Mouse (Mus musculus): ENCODE data around the gene Pex11a. TPM values are rescaled to one million over a fixed set of nuclear protein-coding genes. Genes with fewer than 3 reads are reported as not detected.

Pex11a gene
- total and polyA plus RNA-seq, 3 experiments = 2.1 to 4.3 (median 3.4) TPM

GRCm38 (mm10) chr7:79758176-79758575 lies 15.2 kb upstream of the Pex11a start:
- no peak overlapping the region for H3K4me2 ChIP-seq (ENCODE audit: insufficient read depth, low read depth, poor library complexity, severe bottlenecking)
- no peak overlapping the region for H3K9ac ChIP-seq (ENCODE audit: insufficient read depth, low read depth)
- in situ Hi-C loops (cut with MboI; ENCODE audit: low pct_ligation_motif_present, low pct_unique_long_range_greater_than_20kb, low sequenced_read_pairs) = no loop called here
- peaks cover 0 to 2% of the 10 kb centered on the region in 2 experiments for H3K36me3 ChIP-seq (replicated peaks in 1 of 2; ENCODE audit: control insufficient read depth in 1 of 2, insufficient read depth in 1 of 2, low read length in 1 of 2)
- H3K4me3 ChIP-seq (replicated peaks in 1 of 3; ENCODE audit: low read depth in 2 of 3, low read length in 2 of 3, poor library complexity in 1 of 3) = no peak overlapping the region
- H3K4me1 ChIP-seq (ENCODE audit: control insufficient read depth in 1 of 2, insufficient read depth in 2 of 2) = no peaks in the 10 kb centered on the region
- dilution Hi-C loops (cut with MboI; ENCODE audit: extremely low pct_ligation_motif_present, extremely low pct_unique_long_range_greater_than_20kb, low sequenced_read_pairs) = no loop called here
- no peak overlapping the region for H3K27ac ChIP-seq (ENCODE audit: insufficient read depth, low read depth)
- no peaks in the 10 kb centered on the region for H3K9me3 ChIP-seq (replicated peaks; ENCODE audit: low read length)
- DNase-seq (ENCODE audit: extremely low read depth) = no peak
- H3K27me3 ChIP-seq (replicated peaks) = no peaks in the 10 kb centered on the region
- no peak for TF ChIP-seq RAD21 (IDR thresholded peaks at IDR 0.05; ENCODE audit: low read depth, low read length)
- H3K79me2 ChIP-seq (replicated peaks; ENCODE audit: control insufficient read depth, extremely low read depth, insufficient read depth, poor library complexity, severe bottlenecking) = no peaks in the 10 kb centered on the region

GRCm38 (mm10) chr7:79756334-79756733 lies 13.4 kb upstream of the Pex11a start:
- Histone ChIP-seq H3K79me2 (replicated peaks; ENCODE audit: control insufficient read depth, extremely low read depth, insufficient read depth, poor library complexity, severe bottlenecking) (no peaks in the 10 kb centered on the region), H3K4me3 (replicated peaks in 1 of 3; ENCODE audit: low read depth in 2 of 3, low read length in 2 of 3, poor library complexity in 1 of 3) (no peak overlapping the region), H3K9ac (ENCODE audit: insufficient read depth, low read depth) (no peak overlapping the region), H3K36me3 (replicated peaks in 1 of 2; ENCODE audit: control insufficient read depth in 1 of 2, insufficient read depth in 1 of 2, low read length in 1 of 2) (peaks cover 0 to 2% of the 10 kb centered on the region in 2 experiments), H3K27me3 (replicated peaks) (no peaks in the 10 kb centered on the region), H3K4me2 (ENCODE audit: insufficient read depth, low read depth, poor library complexity, severe bottlenecking) (no peak overlapping the region), H3K9me3 (replicated peaks; ENCODE audit: low read length) (no peaks in the 10 kb centered on the region), H3K4me1 (ENCODE audit: control insufficient read depth in 1 of 2, insufficient read depth in 2 of 2) (no peaks in the 10 kb centered on the region), H3K27ac (ENCODE audit: insufficient read depth, low read depth) (no peak overlapping the region)
- no peak for DNase-seq (ENCODE audit: extremely low read depth)
- in situ Hi-C loops (cut with MboI; ENCODE audit: low pct_ligation_motif_present, low pct_unique_long_range_greater_than_20kb, low sequenced_read_pairs) = no loop called here
- TF ChIP-seq ZKSCAN1 (IDR thresholded peaks at IDR 0.05; ENCODE audit: borderline replicate concordance, low read depth, low read length) (no peak), ELF1 (IDR thresholded peaks at IDR 0.05; ENCODE audit: low read depth, low read length) (no peak), CTCF (conservative IDR thresholded peaks at IDR 0.05 in 1 of 2, IDR thresholded peaks at IDR 0.05 in 1 of 2; ENCODE audit: low read depth in 2 of 2, low read length in 2 of 2) (peak; percentile 11 to 21; a peak in 2 of 4 replicates)
- dilution Hi-C loops (cut with MboI; ENCODE audit: extremely low pct_ligation_motif_present, extremely low pct_unique_long_range_greater_than_20kb, low sequenced_read_pairs) = no loop called here

- H3K27ac ChIP-seq (ENCODE audit: insufficient read depth, low read depth) = no peak overlapping the region
- TF ChIP-seq CHD1 (IDR thresholded peaks at IDR 0.05; ENCODE audit: low read depth, low read length) = no peak
- no peak for TF ChIP-seq POLR2AphosphoS2 (IDR thresholded peaks at IDR 0.05; ENCODE audit: low read depth, low read length)
- no peak for TF ChIP-seq USF2 (conservative IDR thresholded peaks at IDR 0.05; ENCODE audit: low read depth, low read length)
- no peak for TF ChIP-seq E2F4 (IDR thresholded peaks at IDR 0.05; ENCODE audit: insufficient replicate concordance, low read depth, low read length)
- TF ChIP-seq SMC3 (IDR thresholded peaks at IDR 0.05; ENCODE audit: low read depth, low read length) = no peak
- no peak for TF ChIP-seq UBTF (IDR thresholded peaks at IDR 0.05; ENCODE audit: low read depth, low read length)
- no peak for TF ChIP-seq ZKSCAN1 (IDR thresholded peaks at IDR 0.05; ENCODE audit: borderline replicate concordance, low read depth, low read length)
- TF ChIP-seq USF1 (IDR thresholded peaks at IDR 0.05; ENCODE audit: low read depth, low read length) = no peak
- TF ChIP-seq KAT2A (IDR thresholded peaks at IDR 0.05; ENCODE audit: insufficient replicate concordance, low read length) = no peak
- no peak for TF ChIP-seq NELFE (IDR thresholded peaks at IDR 0.05; ENCODE audit: low read depth, low read length)
- TF ChIP-seq HCFC1 (IDR thresholded peaks at IDR 0.05; ENCODE audit: low read depth, low read length) = no peak
- TF ChIP-seq TCF12 (IDR thresholded peaks at IDR 0.05; ENCODE audit: low read depth, low read length) = no peak
- no peak for TF ChIP-seq POLR2A (IDR thresholded peaks at IDR 0.05; ENCODE audit: low read depth, low read length)
- no peak for TF ChIP-seq MAFK (IDR thresholded peaks at IDR 0.05; ENCODE audit: insufficient replicate concordance, low read length)
- TF ChIP-seq EP300 (IDR thresholded peaks at IDR 0.05; ENCODE audit: low read length) = no peak
- no peak for TF ChIP-seq BHLHE40 (IDR thresholded peaks at IDR 0.05; ENCODE audit: low read depth, low read length)
- TF ChIP-seq JUND (conservative IDR thresholded peaks at IDR 0.05; ENCODE audit: low read depth, low read length) = no peak
- no peak overlapping the region for H3K4me3 ChIP-seq (replicated peaks in 1 of 3; ENCODE audit: low read depth in 2 of 3, low read length in 2 of 3, poor library complexity in 1 of 3)
- no peak overlapping the region for H3K4me2 ChIP-seq (ENCODE audit: insufficient read depth, low read depth, poor library complexity, severe bottlenecking)
- in situ Hi-C loops (cut with MboI; ENCODE audit: low pct_ligation_motif_present, low pct_unique_long_range_greater_than_20kb, low sequenced_read_pairs) (no loop called here), dilution Hi-C loops (cut with MboI; ENCODE audit: extremely low pct_ligation_motif_present, extremely low pct_unique_long_range_greater_than_20kb, low sequenced_read_pairs) (no loop called here)
- H3K9ac ChIP-seq (ENCODE audit: insufficient read depth, low read depth) = no peak overlapping the region
- DNase-seq (ENCODE audit: extremely low read depth) = no peak
- peaks cover 0 to 2% of the 10 kb centered on the region in 2 experiments for H3K36me3 ChIP-seq (replicated peaks in 1 of 2; ENCODE audit: control insufficient read depth in 1 of 2, insufficient read depth in 1 of 2, low read length in 1 of 2)
- H3K79me2 ChIP-seq (replicated peaks; ENCODE audit: control insufficient read depth, extremely low read depth, insufficient read depth, poor library complexity, severe bottlenecking) = no peaks in the 10 kb centered on the region
- H3K27me3 ChIP-seq (replicated peaks) = no peaks in the 10 kb centered on the region
- H3K4me1 ChIP-seq (ENCODE audit: control insufficient read depth in 1 of 2, insufficient read depth in 2 of 2) = no peaks in the 10 kb centered on the region
- H3K9me3 ChIP-seq (replicated peaks; ENCODE audit: low read length) = no peaks in the 10 kb centered on the region
Measured at GRCm38 (mm10) chr7:79749511-79749910, 6.6 kb upstream of the Pex11a start.

Data from CH12.LX (cell line).